Mouse (Mus musculus) kidney, embryonic 14.5 days (tissue): ENCODE results near the gene Nfya. TPM values are rescaled to one million over a fixed set of nuclear protein-coding genes. Genes with fewer than 3 reads are reported as not detected.

Experiments
- ATAC-seq: fragments of 200-750 bp; cut with Nextera tagmentation; 2 replicates; pipeline ENCODE4 v1.8.0; 2017; ENCODE audit warnings: moderate number of reproducible peaks, mild to moderate bottlenecking, moderate TSS enrichment, moderate library complexity; ENCODE audit not compliant: low FRiP score, low TSS enrichment
- H3K27ac ChIP-seq: fragments of 300-500 bp; sonication (generic); 2 replicates; pipeline ENCODE4 v1.5.1; 2014; ENCODE audit warnings: low read depth, mild to moderate bottlenecking, low read length, moderate library complexity, mixed read lengths
- H3K27me3 ChIP-seq: fragments of 300-500 bp; sonication (generic); 2 replicates; pipeline ENCODE4 v1.6.1; 2014; ENCODE audit warnings: mild to moderate bottlenecking, low read length; ENCODE audit not compliant: control insufficient read depth, insufficient read depth
- H3K36me3 ChIP-seq: fragments of 300-500 bp; sonication (generic); 2 replicates; pipeline ENCODE4 v1.6.1; 2014; ENCODE audit warnings: low read length, mixed read lengths; ENCODE audit not compliant: control insufficient read depth, insufficient read depth
- H3K4me1 ChIP-seq: fragments of 300-500 bp; sonication (generic); 2 replicates; pipeline ENCODE4 v1.6.1; 2014; ENCODE audit warnings: low read length, mixed read lengths; ENCODE audit not compliant: control insufficient read depth, insufficient read depth
- H3K4me2 ChIP-seq: fragments of 300-500 bp; sonication (generic); replicated peaks from 2 replicates; pipeline ENCODE4 v1.6.1; 2014; ENCODE audit warnings: low read depth, mild to moderate bottlenecking, low read length
- H3K4me3 ChIP-seq: fragments of 300-500 bp; sonication (generic); 2 replicates; pipeline ENCODE4 v1.5.1; 2014; ENCODE audit warnings: mild to moderate bottlenecking, low read length
- H3K9ac ChIP-seq: fragments of 300-500 bp; sonication (generic); 2 replicates; pipeline ENCODE4 v1.6.1; 2014; ENCODE audit warnings: low read depth, mild to moderate bottlenecking, low read length, moderate library complexity
- H3K9me3 ChIP-seq: fragments of 300-500 bp; sonication (generic); 2 replicates; pipeline ENCODE4 v1.6.1; 2016; ENCODE audit warnings: low read length; ENCODE audit not compliant: control insufficient read depth
- whole genome bisulfite sequencing: fragments of 180-500 bp; shearing (Covaris S2); extraction: QIAGEN DNeasy Blood & Tissue Kit; methylation state at CpG from one replicate; pipeline ENCODE4 v1.1.7; 2014; 5-methylcytosine and 5-hydroxymethylcytosine counted together
- polyA plus RNA-seq: library from polyadenylated mRNA; unstranded; fragments of >200 nt; fragmentation: Nextera tagmentation; extraction: Ambion mirVana; gene quantifications from 2 replicates; pipeline ENCODE4 v1.2.1, GENCODE M21; 2014

Nfya gene
- polyA plus RNA-seq, 1 experiment from 2014 or later, result 26.7 TPM

- no peak overlapping the region for H3K4me2 ChIP-seq
- no peaks in the 10 kb centered on the region for H3K36me3 ChIP-seq
- H3K4me3 ChIP-seq, result no peak overlapping the region
- peaks cover 42% of the 10 kb centered on the region for H3K4me1 ChIP-seq
- no peak overlapping the region for H3K27ac ChIP-seq
- no peaks in the 10 kb centered on the region for H3K27me3 ChIP-seq
- ATAC-seq, result no peak
- no peak overlapping the region for H3K9ac ChIP-seq
- 86% methylated on average over 20 of the region's 20 CpGs for WGBS
- no peaks in the 10 kb centered on the region for H3K9me3 ChIP-seq
Observed at GRCm38 (mm10) chr17:48433006-48433655, 23.4 kb upstream of the Nfya start.

GRCm38 (mm10) chr17:48432158-48432980 is 22.7 kb upstream of the Nfya start, which contains the start of gene Apobec2:
Gene Apobec2 (minus strand): TSS chr17:48432930.
- Histone ChIP-seq H3K36me3 (no peaks in the 10 kb centered on the region), H3K4me1 (peaks cover 37% of the 10 kb centered on the region), H3K9ac (no peak within 1 kb of the TSS), H3K9me3 (no peaks in the 10 kb centered on the region), H3K27ac (no peak within 1 kb of the TSS), H3K4me3 (no peak within 1 kb of the TSS), H3K27me3 (no peaks in the 10 kb centered on the region), H3K4me2 (no peak within 1 kb of the TSS)
- 74% methylated on average over 16 of the region's 16 CpGs for WGBS
- ATAC-seq, result no peak

- peaks cover 35% of the 10 kb centered on the region for H3K4me1 ChIP-seq
- H3K4me2 ChIP-seq, result no peak overlapping the region
- 57% methylated on average over 5 of the region's 5 CpGs for WGBS
- H3K9me3 ChIP-seq, result no peaks in the 10 kb centered on the region
- H3K36me3 ChIP-seq, result no peaks in the 10 kb centered on the region
- H3K4me3 ChIP-seq, result no peak overlapping the region
- peak overlapping the region; percentile 62; the same call in 1 of the 2 replicates for H3K27ac ChIP-seq
- H3K27me3 ChIP-seq, result no peaks in the 10 kb centered on the region
- no peak overlapping the region for H3K9ac ChIP-seq
- no peak for ATAC-seq
Observed at GRCm38 (mm10) chr17:48431054-48431453, 21.3 kb upstream of the Nfya start.

- Histone ChIP-seq H3K9me3 (no peaks in the 10 kb centered on the region), H3K4me1 (peaks cover 37% of the 10 kb centered on the region), H3K27me3 (no peaks in the 10 kb centered on the region), H3K9ac (no peak overlapping the region), H3K4me3 (no peak overlapping the region), H3K4me2 (no peak overlapping the region), H3K36me3 (no peaks in the 10 kb centered on the region), H3K27ac (peak overlapping the region; percentile 62; the same call in 1 of the 2 replicates)
- ATAC-seq, result no peak
- 19% methylated on average over 5 of the region's 5 CpGs for WGBS
Observed at GRCm38 (mm10) chr17:48430394-48430793, 20.7 kb upstream of the Nfya start.

- Histone ChIP-seq H3K4me3 (no peak overlapping the region), H3K4me2 (no peak overlapping the region), H3K9me3 (no peaks in the 10 kb centered on the region), H3K36me3 (no peaks in the 10 kb centered on the region), H3K27me3 (no peaks in the 10 kb centered on the region), H3K27ac (peak overlapping the region; percentile 6), H3K9ac (no peak overlapping the region), H3K4me1 (peaks cover 37% of the 10 kb centered on the region)
- peak; percentile 50; the same call in 1 of the 2 replicates for ATAC-seq
- WGBS, result 39% methylated on average over 11 of the region's 11 CpGs
Observed at GRCm38 (mm10) chr17:48427852-48428530, 18.3 kb upstream of the Nfya start.

GRCm38 (mm10) chr17:48426991-48427750 is 17.5 kb upstream of the Nfya start:
- Histone ChIP-seq H3K9me3 (no peaks in the 10 kb centered on the region), H3K4me2 (no peak overlapping the region), H3K36me3 (no peaks in the 10 kb centered on the region), H3K27ac (peak overlapping the region; percentile 53; the same call in 1 of the 2 replicates), H3K4me3 (no peak overlapping the region), H3K27me3 (no peaks in the 10 kb centered on the region), H3K4me1 (peaks cover 37% of the 10 kb centered on the region), H3K9ac (no peak overlapping the region)
- 46% methylated on average over 13 of the region's 13 CpGs for WGBS
- ATAC-seq, result peak; percentile 24; the same call in 1 of the 2 replicates

GRCm38 (mm10) chr17:48425823-48426612 is 16.3 kb upstream of the Nfya start:
- no peak overlapping the region for H3K4me3 ChIP-seq
- H3K9me3 ChIP-seq, result no peaks in the 10 kb centered on the region
- no peak overlapping the region for H3K9ac ChIP-seq
- no peaks in the 10 kb centered on the region for H3K27me3 ChIP-seq
- H3K27ac ChIP-seq, result no peak overlapping the region
- H3K4me1 ChIP-seq, result peaks cover 31% of the 10 kb centered on the region
- no peak for ATAC-seq
- H3K4me2 ChIP-seq, result no peak overlapping the region
- WGBS, result 42% methylated on average over 9 of the region's 9 CpGs
- H3K36me3 ChIP-seq, result no peaks in the 10 kb centered on the region

GRCm38 (mm10) chr17:48424237-48424636 is 14.5 kb upstream of the Nfya start:
- Histone ChIP-seq H3K36me3 (no peaks in the 10 kb centered on the region), H3K4me2 (no peak overlapping the region), H3K9me3 (no peaks in the 10 kb centered on the region), H3K4me3 (no peak overlapping the region), H3K27ac (no peak overlapping the region), H3K27me3 (no peaks in the 10 kb centered on the region), H3K4me1 (peaks cover 23% of the 10 kb centered on the region), H3K9ac (no peak overlapping the region)
- WGBS, result 79% methylated on average over 9 of the region's 9 CpGs
- ATAC-seq, result no peak
